9 mouse cellular contexts compared by ENCODE assay signal in genomic region chr2:165233491-165234290, GRCm38 (mm10). TPM values are rescaled to one million over a fixed set of nuclear protein-coding genes. Genes with fewer than 3 reads are reported as not detected.
DNase-seq lines count a peak whose midpoint lies in the region; ATAC-seq and TF ChIP-seq lines count a peak whose summit lies in the region.
"Had no signal": no experiment of that assay in that cellular context is flagged by ENCODE, and none has a peak within 500 bp of the region (broad histone marks: within the 10 kb centered on the region; RNA-seq: fewer than 3 reads in every experiment).

No protein-coding gene starts in this region.

- peak overlapping the region; percentile 89 for H3K4me3 ChIP-seq in cortical plate, adult 2 months (ENCODE audit: insufficient read depth, low read length)
- peak overlapping the region; percentile 54 for H3K4me3 ChIP-seq in intestine, postnatal 0 days (ENCODE audit: low read depth, low read length)
- H3K4me3 ChIP-seq in liver, embryonic 14.5 days (ENCODE audit: insufficient read depth in 1 of 2, low read depth in 2 of 2, low read length in 2 of 2), result peak overlapping the region in 1 of 2 experiments; percentile 17; a peak in 2 of 4 replicates

- peak overlapping the region; percentile 89 for H3K4me2 ChIP-seq in intestine, postnatal 0 days (replicated peaks; ENCODE audit: low read depth)
- H3K4me2 ChIP-seq in liver, embryonic 14.5 days (ENCODE audit: low read depth), result peak overlapping the region; percentile 45

- no peaks in the 10 kb centered on the region for H3K9me3 ChIP-seq in intestine, postnatal 0 days (ENCODE audit: control insufficient read depth)
- H3K9me3 ChIP-seq in liver, embryonic 14.5 days (ENCODE audit: control insufficient read depth, low read length), result no peaks in the 10 kb centered on the region

- peak overlapping the region; percentile 54 for H3K27ac ChIP-seq in cortical plate, adult 2 months (ENCODE audit: insufficient read depth, low read length)
- no peak overlapping the region for H3K27ac ChIP-seq in intestine, postnatal 0 days (ENCODE audit: low read depth, low read length)
- H3K27ac ChIP-seq in liver, embryonic 14.5 days, result no peak overlapping the region

- peak; percentile 59 to 70 for DNase-seq in left cerebral cortex, adult 18-20 months (ENCODE audit: low spot score in 2 of 2)
- no peak for DNase-seq in left cerebral cortex, adult 11 months (ENCODE audit: low spot score)
- peak; percentile 92 for DNase-seq in heart, adult 11 months
- no peak for DNase-seq in liver, embryonic 14.5 days (ENCODE audit: low read depth in 3 of 3, low spot score in 3 of 3)
- peak; percentile 56 to 58 for DNase-seq in natural killer cell, adult 2 months (ENCODE audit: low spot score in 2 of 2)
- peak; percentile 68 for DNase-seq in testis, postnatal 10 days (ENCODE audit: low spot score)

- TF ChIP-seq CTCF in cortical plate, adult 2 months (IDR thresholded peaks at IDR 0.05; ENCODE audit: extremely low read depth, insufficient read depth, low read length), result peak; percentile 30; the same call in 1 of the 2 replicates
- peak; percentile 73 for TF ChIP-seq CTCF in intestine, postnatal 0 days (IDR thresholded peaks at IDR 0.05; ENCODE audit: low read depth)
- TF ChIP-seq CTCF in liver, embryonic 14.5 days (IDR thresholded peaks at IDR 0.05; ENCODE audit: low read depth), result peak; percentile 60

- no peak for TF ChIP-seq EP300 in liver, embryonic 14.5 days (IDR thresholded peaks at IDR 0.05; ENCODE audit: low read depth)

- H3K9ac ChIP-seq in intestine, postnatal 0 days (ENCODE audit: low read depth, low read length), result peak overlapping the region; percentile 48; the same call in 1 of the 2 replicates
- H3K9ac ChIP-seq in liver, embryonic 14.5 days (replicated peaks), result no peak overlapping the region

- H3K27me3 ChIP-seq in intestine, postnatal 0 days (replicated peaks; ENCODE audit: control insufficient read depth, insufficient read depth, low read length), result peaks cover 90% of the 10 kb centered on the region
- peaks cover 61% of the 10 kb centered on the region for H3K27me3 ChIP-seq in liver, embryonic 14.5 days (ENCODE audit: control insufficient read depth, insufficient read depth, low read length)

- H3K4me1 ChIP-seq in cortical plate, adult 2 months (ENCODE audit: control insufficient read depth, insufficient read depth, low read length), result no peaks in the 10 kb centered on the region
- H3K4me1 ChIP-seq in intestine, postnatal 0 days (replicated peaks; ENCODE audit: control insufficient read depth, insufficient read depth, low read length), result no peaks in the 10 kb centered on the region
- no peaks in the 10 kb centered on the region for H3K4me1 ChIP-seq in liver, embryonic 14.5 days (replicated peaks; ENCODE audit: control insufficient read depth in 2 of 2, insufficient read depth in 2 of 2, low read length in 1 of 2)

- ATAC-seq in intestine, postnatal 0 days, result peak; percentile 5; the same call in 1 of the 2 replicates
- no peak for ATAC-seq in liver, embryonic 14.5 days (ENCODE audit: insufficient read depth)

- no peak for TF ChIP-seq POLR2A in cortical plate, adult 2 months (IDR thresholded peaks at IDR 0.05; ENCODE audit: extremely low read depth, insufficient read depth, low read length)

- WGBS in intestine, postnatal 0 days, result 1% methylated on average over 82 of the region's 82 CpGs
- 2% methylated on average over 78 of the region's 82 CpGs for WGBS in liver, embryonic 14.5 days (ENCODE audit: insufficient replicate concordance)

- no peaks in the 10 kb centered on the region for H3K36me3 ChIP-seq in intestine, postnatal 0 days (ENCODE audit: control insufficient read depth, insufficient read depth)
- H3K36me3 ChIP-seq in liver, embryonic 14.5 days (replicated peaks; ENCODE audit: control insufficient read depth, insufficient read depth, low read depth), result no peaks in the 10 kb centered on the region
- H3K36me3 ChIP-seq: G1E had no signal

RNA-seq across cellular contexts. Expression of gene Cdh22, which starts 1.0 kb away (rescaled TPM):
- 10 to 100 TPM; 55.1 to 61.1 TPM for total RNA-seq in left cerebral cortex, adult 18-20 months (2021)
- polyA plus RNA-seq in cortical plate, adult 2 months (2012; rRNA removed), result 21.8 and 22.8 TPM in 2 replicates
- 0.25 and 0.41 TPM in 2 replicates for polyA plus RNA-seq in intestine, postnatal 0 days (2015; fragmentation: Nextera tagmentation; extraction: Ambion mirVana)
- 0.02 TPM in 2 replicates for polyA plus RNA-seq in liver, embryonic 14.5 days (2012; rRNA removed)
- not detected in 2 replicates for polyA plus RNA-seq in liver, embryonic 14.5 days (2014; fragmentation: Nextera tagmentation; extraction: Ambion mirVana)
- polyA plus RNA-seq: G1E had no signal

RNA-seq across cellular contexts. Expression of gene Slc35c2, which starts 54.0 kb away (rescaled TPM):
- total RNA-seq in left cerebral cortex, adult 18-20 months (2021), result 10 to 100 TPM; 58.2 to 60.6 TPM
- polyA plus RNA-seq in cortical plate, adult 2 months (2012; rRNA removed), result 53.6 and 56.1 TPM in 2 replicates
- polyA plus RNA-seq in intestine, postnatal 0 days (2015; fragmentation: Nextera tagmentation; extraction: Ambion mirVana), result 199 and 209 TPM in 2 replicates
- polyA plus RNA-seq in liver, embryonic 14.5 days (2012; rRNA removed), result 20.4 and 28.3 TPM in 2 replicates
- polyA plus RNA-seq in liver, embryonic 14.5 days (2014; fragmentation: Nextera tagmentation; extraction: Ambion mirVana), result 27.3 and 31.3 TPM in 2 replicates

Comparison
In these comparisons a context has a peak if more than half of its experiments do, and no peak if none do; other contexts are left out.
1. DNase-seq: peak in left cerebral cortex, adult 18-20 months (2 of 2), heart, adult 11 months (single experiment), natural killer cell, adult 2 months (2 of 2) and testis, postnatal 10 days (single experiment); none in left cerebral cortex, adult 11 months (single experiment) and liver, embryonic 14.5 days (0 of 3).
2. RNA of gene Cdh22, which starts 1.0 kb away (polyA plus RNA-seq): 21.8 to 22.8 TPM in cortical plate, adult 2 months; 0.25 to 0.41 TPM in intestine, postnatal 0 days and 0.02 TPM in liver, embryonic 14.5 days; every median in the first group is over 10 times any median in the second.
3. Peak in every context shown above with its lines, with median percentiles within 50 percentile points of each other: CTCF ChIP-seq.